Mouse (Mus musculus) liver, embryonic 13.5 days (tissue): Measurements from ENCODE around the gene Ipmk. TPM values are rescaled to one million over a fixed set of nuclear protein-coding genes. Genes with fewer than 3 reads are reported as not detected.
A peak's percentile ranks its signal among the peaks of the same experiment; 100 is the strongest.

Source experiments
- ATAC-seq: fragments of 200-750 bp; cut with Nextera tagmentation; 2 replicates; pipeline ENCODE4 v1.8.0; 2017; ENCODE audit warnings: low read depth, mild to moderate bottlenecking, moderate number of reproducible peaks, moderate library complexity
- DNase-seq: peaks from one replicate; pipeline ENCODE4 v3.0.0; 2022
- H3K27ac ChIP-seq: fragments of 300-500 bp; sonication (generic); 2 replicates; pipeline ENCODE4 v1.5.1; 2015; ENCODE audit warnings: moderate library complexity, mild to moderate bottlenecking, inconsistent platforms
- H3K27me3 ChIP-seq: fragments of 300-500 bp; sonication (generic); 2 replicates; pipeline ENCODE4 v1.6.1; 2015; ENCODE audit warnings: mild to moderate bottlenecking, inconsistent platforms
- H3K36me3 ChIP-seq: fragments of 300-500 bp; sonication (generic); 2 replicates; pipeline ENCODE4 v1.6.1; 2015; ENCODE audit warnings: mild to moderate bottlenecking, inconsistent platforms
- H3K4me1 ChIP-seq: fragments of 300-500 bp; sonication (generic); replicated peaks from 2 replicates; pipeline ENCODE4 v1.6.1; 2015; ENCODE audit warnings: inconsistent platforms
- H3K4me2 ChIP-seq: fragments of 300-500 bp; sonication (generic); 2 replicates; pipeline ENCODE4 v1.6.1; 2015; ENCODE audit warnings: inconsistent platforms, mild to moderate bottlenecking, moderate library complexity
- H3K4me3 ChIP-seq: fragments of 300-500 bp; sonication (generic); replicated peaks from 2 replicates; pipeline ENCODE4 v1.5.1; 2015; ENCODE audit warnings: mild to moderate bottlenecking, inconsistent platforms
- H3K9ac ChIP-seq: fragments of 300-500 bp; sonication (generic); 2 replicates; pipeline ENCODE4 v1.6.1; 2015; ENCODE audit warnings: mild to moderate bottlenecking, inconsistent platforms
- H3K9me3 ChIP-seq: fragments of 300-500 bp; sonication (generic); replicated peaks from 2 replicates; pipeline ENCODE4 v1.6.1; 2016; ENCODE audit warnings: inconsistent platforms
- WGBS: fragments of 180-500 bp; shearing (Covaris S2); methylation state at CpG from one replicate; pipeline ENCODE4 v1.1.7; 2015; ENCODE audit not compliant: insufficient replicate concordance; 5-methylcytosine and 5-hydroxymethylcytosine counted together
- polyA plus RNA-seq: library from polyadenylated mRNA; unstranded; fragments of >200 nt; fragmentation: Nextera tagmentation; extraction: Ambion mirVana; gene quantifications from 2 replicates; pipeline ENCODE4 v1.2.1, GENCODE M21; 2015

Ipmk gene
- polyA plus RNA-seq, 1 experiment from 2014 or later: 8.3 TPM

DNA sequence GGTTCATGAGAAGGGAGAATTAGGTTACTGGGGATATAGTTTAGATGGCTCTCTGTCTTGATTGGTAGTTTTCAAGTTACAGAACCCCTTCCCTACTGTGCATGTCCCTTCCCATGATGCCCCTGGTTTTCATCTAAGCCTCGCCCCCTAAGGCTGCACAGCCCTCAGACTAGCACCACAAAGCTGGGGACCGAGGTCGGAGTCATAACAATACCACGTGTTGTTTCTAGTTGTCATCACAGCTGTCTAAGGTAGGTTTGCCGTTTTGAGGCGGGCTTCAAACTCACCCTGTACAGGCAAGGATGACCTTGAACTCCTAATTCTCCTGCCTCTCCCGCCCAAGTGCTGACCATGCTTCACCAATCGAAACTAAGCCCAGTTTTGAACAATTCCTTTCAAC is 52.4 kb downstream of the Ipmk start:
- H3K36me3 ChIP-seq: no peaks in the 10 kb centered on the region
- no peak for DNase-seq
- H3K4me1 ChIP-seq: no peaks in the 10 kb centered on the region
- H3K4me2 ChIP-seq: no peak overlapping the region
- H3K27ac ChIP-seq: no peak overlapping the region
- no peak overlapping the region for H3K9ac ChIP-seq
- 53% methylated on average over 8 of the region's 8 CpGs for WGBS
- H3K9me3 ChIP-seq: no peaks in the 10 kb centered on the region
- H3K4me3 ChIP-seq: no peak overlapping the region
- H3K27me3 ChIP-seq: no peaks in the 10 kb centered on the region
- no peak for ATAC-seq

DNA sequence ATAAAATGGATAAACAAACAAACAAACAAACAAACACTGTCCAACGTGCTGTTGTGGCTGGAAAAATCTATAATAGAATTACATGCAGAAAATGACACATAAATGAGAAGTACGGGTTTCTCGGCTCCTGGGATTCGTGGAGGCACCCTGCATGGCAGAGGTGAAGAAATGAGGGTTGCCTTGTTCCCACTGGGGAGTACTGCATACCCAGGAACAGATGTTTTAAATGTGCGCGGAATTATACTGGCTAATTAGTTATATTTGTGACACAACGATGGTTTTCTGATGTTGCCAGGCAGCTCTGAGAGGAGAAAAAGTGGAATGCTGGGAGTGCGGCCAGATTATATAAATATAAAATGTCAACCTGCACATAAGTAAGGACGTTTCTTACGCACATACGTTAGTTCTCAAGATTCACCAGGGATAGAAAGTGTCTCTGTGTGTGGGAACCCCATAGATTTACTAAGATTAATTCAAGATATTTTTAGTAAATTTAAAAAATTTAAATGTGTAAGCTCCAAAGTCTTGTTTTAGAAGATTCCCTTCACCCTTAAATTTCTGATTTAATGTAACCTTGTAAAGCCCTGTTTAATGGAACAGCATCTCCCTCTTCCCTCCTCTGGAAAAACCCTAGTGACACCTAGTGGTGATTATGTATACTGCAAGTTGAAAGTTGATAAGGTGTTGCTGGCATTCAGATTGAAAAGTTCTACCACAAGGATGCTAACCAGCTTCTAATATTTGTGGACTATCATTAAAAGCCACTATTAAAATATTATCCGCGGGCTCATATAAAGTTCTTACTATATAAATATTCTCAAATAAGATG is 53.5 kb downstream of the Ipmk start:
- H3K27ac ChIP-seq: no peak overlapping the region

GRCm38 (mm10) chr10:71403638-71404037 is 56.1 kb downstream of the Ipmk start:
- H3K27me3 ChIP-seq: no peaks in the 10 kb centered on the region
- no peak overlapping the region for H3K4me3 ChIP-seq
- H3K9me3 ChIP-seq: no peaks in the 10 kb centered on the region
- H3K27ac ChIP-seq: no peak overlapping the region
- ATAC-seq: no peak
- no peak overlapping the region for H3K4me2 ChIP-seq
- H3K9ac ChIP-seq: no peak overlapping the region
- no peaks in the 10 kb centered on the region for H3K36me3 ChIP-seq
- DNase-seq: no peak
- H3K4me1 ChIP-seq: no peaks in the 10 kb centered on the region
- 56% methylated on average over 3 of the region's 3 CpGs for WGBS

More for the DNA sequence above, 53.5 kb downstream of the Ipmk start:
- 61% methylated on average over 13 of the region's 13 CpGs for WGBS
- H3K4me3 ChIP-seq: no peak overlapping the region
- no peak overlapping the region for H3K9ac ChIP-seq
- no peaks in the 10 kb centered on the region for H3K27me3 ChIP-seq
- H3K9me3 ChIP-seq: no peaks in the 10 kb centered on the region
- no peaks in the 10 kb centered on the region for H3K36me3 ChIP-seq
- no peaks in the 10 kb centered on the region for H3K4me1 ChIP-seq
- ATAC-seq (no peak), DNase-seq (no peak)
- H3K4me2 ChIP-seq: no peak overlapping the region

- 64% methylated on average over 5 of the region's 5 CpGs for WGBS
- H3K4me3 ChIP-seq: no peak overlapping the region
- no peak overlapping the region for H3K4me2 ChIP-seq
- no peaks in the 10 kb centered on the region for H3K9me3 ChIP-seq
- no peak overlapping the region for H3K9ac ChIP-seq
- no peaks in the 10 kb centered on the region for H3K27me3 ChIP-seq
- no peak for ATAC-seq
- H3K36me3 ChIP-seq: no peaks in the 10 kb centered on the region
- DNase-seq: no peak
- no peaks in the 10 kb centered on the region for H3K4me1 ChIP-seq
- no peak overlapping the region for H3K27ac ChIP-seq
Measured at GRCm38 (mm10) chr10:71405523-71406217, 58.1 kb downstream of the Ipmk start.

DNA sequence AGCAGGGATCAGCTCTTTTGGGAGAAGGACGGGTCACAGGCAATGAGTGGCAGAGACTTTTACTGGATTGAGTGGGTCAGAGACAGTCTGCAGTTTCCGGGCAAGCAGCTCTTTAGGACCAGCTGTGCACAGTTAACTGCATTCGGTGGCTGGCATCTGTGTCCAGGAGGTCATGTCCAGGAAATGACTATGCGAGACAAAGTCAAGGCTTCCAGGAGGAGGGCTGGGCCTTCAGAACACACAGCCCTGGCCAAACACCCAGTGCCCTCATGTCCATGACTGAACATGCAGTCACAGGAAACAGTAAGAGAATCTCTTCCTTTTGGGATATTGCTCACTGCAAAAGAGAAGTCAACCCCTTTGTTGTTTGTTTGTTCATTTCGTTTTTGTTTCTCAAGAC is 62.4 kb downstream of the Ipmk start:
- 52% methylated on average over 5 of the region's 5 CpGs for WGBS

GRCm38 (mm10) chr10:71413401-71413800 is 65.8 kb downstream of the Ipmk start:
- Histone ChIP-seq H3K4me1 (no peaks in the 10 kb centered on the region), H3K9ac (no peak overlapping the region), H3K4me3 (no peak overlapping the region), H3K27me3 (no peaks in the 10 kb centered on the region), H3K9me3 (no peaks in the 10 kb centered on the region), H3K27ac (no peak overlapping the region), H3K4me2 (no peak overlapping the region), H3K36me3 (no peaks in the 10 kb centered on the region)
- DNase-seq (no peak), ATAC-seq (no peak)
- WGBS: 52% methylated on average over 12 of the region's 12 CpGs

More for the DNA sequence above, 62.4 kb downstream of the Ipmk start:
- no peaks in the 10 kb centered on the region for H3K9me3 ChIP-seq
- no peaks in the 10 kb centered on the region for H3K4me1 ChIP-seq
- no peaks in the 10 kb centered on the region for H3K27me3 ChIP-seq
- no peak overlapping the region for H3K27ac ChIP-seq
- H3K4me3 ChIP-seq: no peak overlapping the region
- no peak overlapping the region for H3K4me2 ChIP-seq
- no peak overlapping the region for H3K9ac ChIP-seq
- no peaks in the 10 kb centered on the region for H3K36me3 ChIP-seq
- ATAC-seq: no peak
- no peak for DNase-seq

- Histone ChIP-seq H3K4me3 (no peak overlapping the region), H3K9me3 (no peaks in the 10 kb centered on the region), H3K27me3 (no peaks in the 10 kb centered on the region), H3K4me1 (no peaks in the 10 kb centered on the region), H3K36me3 (no peaks in the 10 kb centered on the region), H3K4me2 (no peak overlapping the region), H3K9ac (no peak overlapping the region), H3K27ac (no peak overlapping the region)
- 47% methylated on average over 5 of the region's 5 CpGs for WGBS
- no peak for DNase-seq
- ATAC-seq: no peak
Measured at GRCm38 (mm10) chr10:71421531-71421930, 74.0 kb downstream of the Ipmk start.

- no peak overlapping the region for H3K27ac ChIP-seq
- H3K4me3 ChIP-seq: no peak overlapping the region
- 37% methylated on average over 14 of the region's 14 CpGs for WGBS
- H3K4me1 ChIP-seq: no peaks in the 10 kb centered on the region
- H3K36me3 ChIP-seq: no peaks in the 10 kb centered on the region
- no peak overlapping the region for H3K4me2 ChIP-seq
- no peaks in the 10 kb centered on the region for H3K9me3 ChIP-seq
- no peaks in the 10 kb centered on the region for H3K27me3 ChIP-seq
- DNase-seq (peak; percentile 8), ATAC-seq (no peak)
- no peak overlapping the region for H3K9ac ChIP-seq
Measured at GRCm38 (mm10) chr10:71422047-71423037, 74.8 kb downstream of the Ipmk start.

- Histone ChIP-seq H3K9ac (no peak overlapping the region), H3K9me3 (0 out of 2 replicates have a peak, but pooled peaks cover 7% of the 10 kb centered on the region), H3K27ac (no peak overlapping the region), H3K36me3 (no peaks in the 10 kb centered on the region), H3K4me1 (no peaks in the 10 kb centered on the region), H3K4me2 (no peak overlapping the region), H3K27me3 (no peaks in the 10 kb centered on the region), H3K4me3 (no peak overlapping the region)
- WGBS: 55% methylated on average over 6 of the region's 6 CpGs
- ATAC-seq (no peak), DNase-seq (no peak)
Measured at GRCm38 (mm10) chr10:71426740-71427139, 79.2 kb downstream of the Ipmk start.

GRCm38 (mm10) chr10:71427381-71427780 is 79.8 kb downstream of the Ipmk start:
- H3K27me3 ChIP-seq: no peaks in the 10 kb centered on the region
- H3K27ac ChIP-seq: no peak overlapping the region
- no peak overlapping the region for H3K4me2 ChIP-seq
- ATAC-seq (no peak), DNase-seq (no peak)
- no peaks in the 10 kb centered on the region for H3K36me3 ChIP-seq
- no peak overlapping the region for H3K4me3 ChIP-seq
- no peak overlapping the region for H3K9ac ChIP-seq
- no peaks in the 10 kb centered on the region for H3K4me1 ChIP-seq
- 0 out of 2 replicates have a peak, but pooled peaks cover 7% of the 10 kb centered on the region for H3K9me3 ChIP-seq
- WGBS: 64% methylated on average over 10 of the region's 10 CpGs
